Mouse (Mus musculus) gastrocnemius, postnatal 10 days (tissue): ENCODE measurements around the gene Hydin. TPM values are rescaled to one million over a fixed set of nuclear protein-coding genes. Genes with fewer than 3 reads are reported as not detected.
"Not testable (repeated sequence)": the region's sequence is repeated elsewhere in the genome, so short reads cannot be mapped to it uniquely, and the experiment has no call there.

Experiments
- DNase-seq: peaks from one replicate; pipeline ENCODE4 v3.0.0; 2021; ENCODE audit warnings: mixed read lengths
- total RNA-seq, 2 experiments: library from RNA; stranded (reverse); gene quantifications; 2 replicates each; pipeline ENCODE4 v1.2.3; 2021

Gene Hydin
- total RNA-seq, 2 experiments from 2014 or later: 0.09 to 0.11 TPM

DNA sequence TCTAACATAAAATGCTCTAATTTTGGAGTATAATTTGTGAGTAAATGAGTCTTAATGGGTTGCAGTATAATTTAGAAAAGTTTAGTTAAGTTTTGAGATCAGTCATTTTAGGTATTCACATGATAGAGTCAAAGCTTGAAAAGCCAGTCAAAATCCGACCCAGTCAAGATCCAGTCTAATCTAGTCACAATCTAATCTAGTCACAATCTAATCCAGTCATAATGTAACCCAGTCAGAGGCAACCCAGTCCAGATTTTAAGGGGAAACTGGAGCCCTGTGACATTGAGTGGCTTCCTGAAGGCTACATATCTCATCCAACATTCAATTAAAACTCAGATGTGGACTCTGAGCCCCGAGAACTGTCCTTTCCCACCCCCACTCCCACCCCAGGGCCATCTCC is 72.7 kb downstream of the Hydin start:
- no peak for DNase-seq

DNA sequence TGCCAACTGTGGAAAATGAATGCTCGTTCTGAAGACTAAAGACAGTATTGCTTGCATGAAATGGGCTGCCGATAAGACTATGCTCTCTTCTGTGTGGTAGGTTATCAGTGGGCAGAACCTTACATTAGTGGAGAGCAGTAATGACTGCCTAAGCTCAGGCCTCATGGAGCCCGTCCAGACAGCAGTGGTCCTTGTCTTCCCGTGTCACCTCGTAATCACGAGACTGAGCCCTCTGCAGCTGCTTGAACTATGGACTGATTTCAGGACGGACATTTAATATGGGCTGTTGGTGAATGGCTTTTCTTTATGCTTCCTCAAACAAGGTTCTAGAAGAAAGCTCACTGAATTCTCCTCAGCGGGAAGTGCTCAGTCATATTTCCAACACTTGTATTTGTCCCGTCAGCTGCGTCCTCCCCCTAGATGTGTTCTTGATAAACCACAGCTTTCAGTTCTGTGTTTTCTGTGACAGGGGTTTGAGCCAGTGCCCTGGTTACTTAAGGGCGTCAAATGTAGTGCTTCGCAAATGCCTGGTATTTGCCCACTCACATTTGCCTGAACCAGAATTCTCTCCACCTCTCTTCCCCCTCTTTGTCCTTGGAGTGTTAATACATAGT is 73.4 kb downstream of the Hydin start:
- DNase-seq: no peak

DNA sequence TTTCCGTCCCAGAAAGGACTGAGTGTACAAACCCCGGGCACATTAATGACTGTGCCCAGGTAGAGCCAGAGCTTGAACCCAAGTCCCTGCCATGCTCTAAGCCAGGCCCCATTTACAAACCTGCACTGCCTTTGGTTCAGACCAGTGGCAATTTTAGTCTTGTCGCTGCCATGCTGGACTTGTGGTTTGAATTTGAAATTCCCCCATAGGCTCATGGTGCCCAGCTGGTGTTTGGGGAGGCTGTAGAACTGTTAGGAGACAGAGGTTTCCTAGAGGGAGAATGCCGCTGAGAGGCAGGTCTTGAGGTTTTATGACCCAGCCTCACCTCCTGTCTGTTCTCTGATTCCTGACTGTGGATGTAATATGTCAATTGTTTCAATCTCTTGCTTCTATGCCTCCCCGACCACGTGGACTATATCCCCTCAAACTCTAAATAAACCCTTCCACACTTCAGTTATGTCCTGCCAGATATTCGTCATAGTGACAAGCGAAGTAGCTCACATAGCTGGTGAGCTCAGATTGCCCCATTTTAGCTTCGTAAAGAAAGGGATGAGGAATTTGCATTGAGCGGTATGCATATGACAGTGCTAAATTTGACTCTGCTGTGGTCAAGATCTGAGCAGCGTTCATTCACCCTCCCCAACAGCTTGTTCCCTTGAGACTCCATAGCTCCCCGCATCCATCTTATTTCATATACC is 79.1 kb downstream of the Hydin start:
- no peak for DNase-seq

DNA sequence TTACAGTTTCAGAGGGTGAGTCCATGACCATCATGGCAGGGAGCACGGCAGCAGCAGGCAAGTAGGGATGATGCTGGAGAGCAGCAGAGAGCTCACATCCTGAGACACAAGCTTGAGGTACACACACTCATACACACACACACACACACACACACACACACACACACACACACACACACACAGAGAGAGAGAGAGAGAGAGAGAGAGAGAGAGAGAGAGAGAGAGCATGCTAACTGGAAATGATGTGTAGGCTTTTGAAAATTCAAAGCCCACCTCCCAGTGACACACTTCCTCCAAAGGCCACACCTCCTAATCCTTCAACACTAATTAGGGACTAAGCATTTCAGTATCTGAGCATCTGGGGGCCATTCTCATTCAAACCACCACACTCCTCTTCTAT is 80.1 kb downstream of the Hydin start:
- no peak for DNase-seq

DNA sequence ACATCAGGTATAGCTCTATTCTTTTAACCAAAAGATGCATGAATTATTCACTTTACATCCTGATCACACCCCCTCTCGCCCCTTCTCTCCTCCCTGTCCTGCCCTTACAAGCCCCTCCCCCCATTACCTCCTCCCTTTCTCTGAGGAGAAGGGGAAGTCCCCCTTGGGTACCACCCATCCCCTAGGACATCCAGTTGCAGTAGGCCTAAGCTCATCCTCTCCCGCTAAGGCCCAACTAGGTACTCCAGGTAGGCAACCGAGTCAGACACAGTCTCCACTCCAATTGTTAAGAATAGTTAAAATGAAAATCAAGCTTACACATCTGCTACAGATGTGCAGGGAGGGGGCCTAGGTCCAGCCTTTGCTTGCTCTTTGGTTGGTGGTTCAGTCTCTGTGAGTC is 83.9 kb downstream of the Hydin start:
- DNase-seq: no peak

DNA sequence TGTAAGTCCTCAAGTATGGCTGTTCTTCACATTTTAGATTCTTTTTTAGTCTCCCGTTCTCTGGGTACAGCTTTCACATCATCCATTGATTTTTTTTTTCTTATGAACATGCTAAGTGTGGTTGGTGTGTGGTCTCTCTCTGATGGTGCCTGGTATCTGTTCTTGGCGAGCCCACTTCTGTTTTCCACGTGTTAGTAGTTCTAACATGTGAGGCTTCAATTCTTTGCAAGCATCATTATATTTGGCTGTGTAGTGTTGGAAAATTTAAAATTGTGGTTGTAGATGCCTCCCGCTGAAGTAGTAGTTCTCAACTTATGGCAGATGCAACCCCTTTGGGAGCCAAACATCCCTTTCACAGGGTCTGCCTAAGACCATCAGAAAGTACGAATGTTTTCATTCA is 85.1 kb downstream of the Hydin start:
- DNase-seq: no peak

DNA sequence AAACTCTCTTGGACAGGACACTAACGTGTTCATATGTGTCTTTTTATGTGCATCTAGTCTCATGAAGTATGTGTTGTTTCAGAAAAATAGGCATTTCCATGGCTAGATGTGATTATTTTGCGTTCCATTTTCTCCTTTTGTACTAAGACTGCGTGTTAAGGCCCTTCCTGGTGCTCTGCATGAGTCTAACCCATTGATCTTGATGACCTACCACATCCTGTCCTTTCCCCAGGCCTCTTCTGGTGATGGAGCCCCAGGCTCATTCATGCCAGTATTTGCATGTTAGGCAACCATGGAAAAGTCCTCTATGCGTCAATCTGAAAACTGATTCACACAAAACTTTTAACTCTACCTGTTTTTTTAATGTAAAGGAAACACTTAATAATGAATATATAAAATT is 96.2 kb downstream of the Hydin start:
- no peak for DNase-seq

DNA sequence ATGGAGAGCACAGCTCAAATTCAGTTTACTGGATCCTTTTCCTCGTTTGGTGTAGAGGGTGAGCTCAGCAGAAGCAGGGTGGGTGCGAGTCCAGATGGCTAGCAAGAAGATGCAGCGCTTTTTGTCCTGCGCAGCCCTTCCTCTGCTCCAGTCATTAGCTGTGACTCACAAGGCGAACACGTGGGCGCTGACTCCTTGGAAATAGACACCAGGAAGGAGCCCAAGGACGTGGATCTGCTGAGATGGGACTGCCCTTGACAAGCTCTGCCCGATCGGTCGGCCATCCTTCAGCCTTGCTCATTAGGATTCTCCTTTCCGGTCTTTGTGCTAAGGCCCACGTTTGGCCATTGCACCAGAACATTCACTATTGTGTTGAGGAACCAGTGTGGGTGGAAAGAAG is 106.1 kb downstream of the Hydin start:
- DNase-seq: no peak

DNA sequence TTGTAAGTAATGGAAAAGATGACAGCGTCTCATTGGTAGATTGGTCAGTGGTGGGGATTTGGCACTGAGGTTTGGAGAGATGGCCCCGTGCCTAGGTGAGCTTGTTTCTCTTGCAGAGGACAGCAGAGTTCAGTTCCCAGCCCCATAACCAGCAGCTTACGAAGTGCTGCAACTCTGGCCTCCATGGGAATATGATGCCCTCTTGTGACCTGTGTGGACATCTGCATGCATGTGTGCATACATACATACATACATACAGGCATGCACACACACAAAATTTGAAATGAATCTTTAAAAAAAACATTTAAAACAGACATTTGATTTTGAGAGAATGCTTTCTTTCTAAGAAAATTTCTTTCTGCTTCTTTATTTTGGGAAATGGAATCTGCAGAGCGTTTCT is 106.9 kb downstream of the Hydin start:
- no peak for DNase-seq

DNA sequence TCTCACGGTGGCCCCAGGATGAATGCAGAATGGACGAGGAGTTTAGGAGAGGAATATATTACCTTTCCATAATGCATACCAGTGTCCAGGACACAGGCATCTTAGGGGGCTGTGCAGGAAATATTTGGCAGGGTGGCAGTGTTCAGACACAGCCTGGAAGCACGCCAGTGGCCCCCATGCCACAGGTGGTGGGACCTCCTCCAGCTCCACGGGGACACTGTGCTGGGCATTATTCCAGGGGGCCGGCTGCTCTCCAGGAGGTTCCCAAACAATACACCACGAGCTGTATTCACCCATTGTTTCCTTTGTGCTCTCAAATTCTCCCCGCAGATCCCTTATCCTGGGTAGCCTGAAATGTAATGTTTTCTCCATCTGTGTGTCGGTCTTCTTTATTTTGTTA is 116.0 kb downstream of the Hydin start:
- DNase-seq: peak; percentile 48

DNA sequence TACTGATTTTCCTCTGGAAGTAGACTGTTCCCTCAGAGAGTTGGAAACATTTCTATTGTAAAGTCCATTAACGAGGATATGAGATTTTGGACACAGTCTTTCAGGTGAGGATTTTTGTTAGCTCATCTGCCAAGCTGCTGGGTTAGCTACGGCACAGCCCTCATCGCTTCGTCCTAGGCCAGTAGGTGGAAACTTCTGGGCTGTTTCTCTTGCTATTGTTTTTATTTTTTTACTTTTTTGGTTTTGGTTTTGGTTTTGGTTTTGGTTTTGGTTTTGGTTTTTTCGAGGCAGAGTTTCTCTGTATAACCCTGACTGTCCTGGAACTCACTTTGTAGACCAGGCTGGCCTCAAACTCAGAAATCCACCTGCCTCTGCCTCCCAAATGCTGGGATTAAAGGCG is 117.9 kb downstream of the Hydin start:
- not testable (repeated sequence) for DNase-seq

DNA sequence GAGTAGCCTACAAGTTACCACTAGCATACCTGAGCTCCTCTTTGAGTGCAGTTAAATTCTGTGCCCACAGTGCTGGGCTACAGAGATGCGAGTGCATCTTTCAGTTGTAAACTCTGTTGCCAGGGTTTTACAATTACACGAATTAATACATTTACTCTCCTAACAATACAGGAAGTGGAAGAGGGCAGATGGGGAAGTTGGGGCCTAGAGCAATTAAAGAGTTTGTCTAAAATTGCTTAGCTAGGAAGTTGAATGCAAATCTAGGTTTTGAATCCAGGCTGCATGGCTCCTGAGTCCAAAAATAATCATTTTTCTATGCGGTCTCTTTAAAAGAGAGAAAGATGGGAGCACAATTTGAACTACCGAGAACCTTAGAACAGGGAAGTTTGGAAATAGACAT is 128.9 kb downstream of the Hydin start:
- DNase-seq: no peak

DNA sequence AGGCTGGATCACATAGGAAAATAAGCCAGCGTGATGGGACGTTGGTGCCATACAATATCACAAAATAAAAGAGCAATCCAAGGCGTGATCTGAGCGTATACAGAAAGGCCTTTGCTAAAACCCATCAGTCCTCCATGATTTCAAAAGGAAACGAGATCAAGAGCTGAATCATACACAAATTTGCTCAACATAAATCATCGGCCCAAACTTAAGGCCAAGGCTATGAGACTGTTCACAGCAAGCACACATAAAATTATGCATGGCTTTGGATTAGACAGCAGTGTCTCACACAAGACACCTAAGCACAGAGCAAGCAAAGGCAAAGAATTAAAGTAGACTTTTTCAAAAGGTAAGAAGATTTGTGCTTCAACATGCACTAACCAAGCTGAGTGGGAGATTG is 133.8 kb downstream of the Hydin start:
- DNase-seq: no peak

DNA sequence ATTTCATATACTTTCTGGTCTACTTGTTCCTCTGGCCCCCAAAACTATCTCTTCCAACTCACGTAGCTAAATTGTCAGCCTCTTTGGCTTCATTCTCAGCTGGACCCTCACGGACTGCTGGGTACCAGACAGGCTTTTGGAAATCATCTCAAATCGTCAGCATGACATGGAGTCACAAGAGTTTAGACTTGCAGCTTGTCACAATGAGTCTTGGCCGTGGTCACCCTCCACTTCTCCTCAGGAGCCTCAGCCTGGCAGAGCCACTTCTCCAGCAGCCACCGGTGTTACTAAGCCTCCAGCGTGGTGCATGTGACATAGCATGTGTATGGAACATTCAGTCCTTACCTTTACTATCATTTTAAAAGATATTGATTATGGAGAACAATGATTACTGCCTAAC is 135.5 kb downstream of the Hydin start:
- no peak for DNase-seq

DNA sequence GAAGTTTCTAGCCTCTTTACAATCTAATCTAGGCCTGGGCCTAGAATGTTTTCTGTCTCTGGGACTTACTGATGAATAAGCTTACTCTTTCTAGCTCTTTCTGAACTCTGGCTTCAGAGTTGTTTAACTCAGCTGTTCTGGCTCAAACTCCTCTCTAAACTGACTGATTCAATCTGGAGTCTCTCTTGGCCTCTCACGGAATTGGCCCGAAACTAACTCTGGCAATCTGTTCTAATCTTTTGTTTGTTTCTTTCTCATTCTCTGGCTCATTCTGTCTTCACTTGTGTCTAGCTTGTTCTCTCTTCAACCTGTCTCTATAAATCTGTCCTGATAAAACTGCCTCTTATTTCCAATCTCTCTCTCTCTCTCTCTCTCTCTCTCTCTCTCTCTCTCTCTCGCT is 137.7 kb downstream of the Hydin start:
- DNase-seq: no peak

DNA sequence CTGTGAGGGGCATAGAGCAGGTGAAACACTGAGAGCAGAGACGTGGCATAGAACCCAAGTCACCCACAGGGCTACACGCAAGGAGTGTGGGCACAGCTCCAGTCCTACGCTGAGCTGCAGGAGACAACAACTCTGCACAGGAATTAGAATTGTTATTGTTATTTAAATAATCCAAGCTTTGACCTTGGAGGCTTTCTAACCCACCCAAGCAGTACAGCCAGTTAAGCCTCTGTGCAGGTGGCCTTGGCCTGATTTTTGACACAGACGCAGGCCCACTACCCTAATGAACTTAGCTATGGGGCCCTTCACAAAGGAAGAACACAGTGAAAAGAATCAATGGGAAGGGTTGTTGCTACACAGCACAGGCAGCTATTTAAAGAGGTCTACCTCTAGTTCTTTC is 148.3 kb downstream of the Hydin start:
- DNase-seq: no peak

DNA sequence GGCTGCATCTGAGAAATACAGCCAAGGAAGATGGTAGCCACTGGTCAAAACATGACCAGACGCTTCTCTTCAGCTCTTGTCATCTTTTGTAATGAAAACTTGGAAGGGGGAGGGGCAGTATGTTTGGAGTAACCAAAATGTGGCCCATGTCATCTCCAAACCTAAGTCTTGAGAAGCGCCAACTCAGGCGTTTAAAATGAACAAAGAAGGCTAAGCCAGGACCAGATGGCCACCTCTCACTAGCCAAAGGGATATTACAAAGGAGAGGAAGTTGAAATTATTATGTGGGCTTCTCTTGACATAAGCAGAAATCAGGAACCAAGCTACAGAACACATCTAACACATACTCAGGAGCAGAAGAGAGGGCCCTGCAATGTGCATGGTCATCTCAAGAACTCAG is 150.2 kb downstream of the Hydin start:
- DNase-seq: no peak

DNA sequence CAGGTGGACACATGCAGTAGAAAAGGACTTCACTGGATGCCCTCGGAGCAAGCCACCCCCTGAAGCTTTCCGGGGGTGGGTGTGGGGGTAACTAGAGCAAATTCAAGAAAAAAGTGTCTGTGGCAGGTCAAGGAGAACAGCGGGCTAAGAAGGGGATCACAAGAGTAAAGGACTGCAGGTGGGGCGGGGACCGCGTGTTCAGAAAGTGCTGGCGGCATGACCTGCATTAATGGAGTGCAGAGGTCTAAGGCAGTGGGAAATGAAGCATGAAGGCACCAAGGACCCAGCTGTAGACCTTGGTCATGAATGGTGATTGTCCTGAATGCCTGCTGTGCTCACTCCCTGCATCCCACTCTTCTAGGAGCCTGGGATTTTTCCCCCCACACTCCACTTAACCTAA is 151.0 kb downstream of the Hydin start:
- DNase-seq: no peak

DNA sequence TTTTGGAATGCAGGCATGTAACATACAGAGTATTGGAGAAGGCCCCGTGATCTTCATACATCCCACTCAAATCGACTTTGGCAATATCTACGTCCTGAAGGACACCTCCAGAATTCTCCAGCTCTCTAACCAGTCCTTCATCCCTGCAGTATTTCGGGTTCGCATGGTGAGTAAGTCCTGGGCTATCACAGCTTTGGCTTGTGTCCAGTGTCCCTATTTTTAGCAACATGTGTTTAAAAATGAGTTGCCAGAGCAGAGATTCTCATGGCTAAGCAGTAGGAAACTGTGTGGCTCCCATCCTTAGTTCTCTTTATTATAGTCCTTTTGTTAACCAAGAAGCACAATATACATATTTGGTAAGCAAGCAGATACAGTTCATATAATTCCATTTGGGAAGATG is 152.9 kb downstream of the Hydin start:
- no peak for DNase-seq

DNA sequence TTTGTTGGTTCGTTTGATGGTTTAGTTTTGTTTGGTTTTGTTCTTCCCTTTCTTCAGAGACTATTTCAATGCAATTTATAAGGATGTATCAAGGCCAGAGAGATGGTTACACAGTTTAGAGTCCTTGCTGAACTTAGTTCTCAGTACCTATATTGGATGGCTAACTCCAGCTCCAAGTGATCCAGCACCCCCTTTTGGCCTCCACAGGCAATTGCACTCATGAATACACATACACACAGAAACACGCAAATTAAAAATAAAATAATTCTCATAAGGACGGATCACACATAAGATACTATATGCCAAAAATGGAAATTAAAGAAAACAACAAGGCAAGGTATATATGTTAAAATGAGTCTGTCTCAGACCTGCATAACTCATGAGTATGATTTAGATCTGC is 153.4 kb downstream of the Hydin start:
- DNase-seq: no peak

DNA sequence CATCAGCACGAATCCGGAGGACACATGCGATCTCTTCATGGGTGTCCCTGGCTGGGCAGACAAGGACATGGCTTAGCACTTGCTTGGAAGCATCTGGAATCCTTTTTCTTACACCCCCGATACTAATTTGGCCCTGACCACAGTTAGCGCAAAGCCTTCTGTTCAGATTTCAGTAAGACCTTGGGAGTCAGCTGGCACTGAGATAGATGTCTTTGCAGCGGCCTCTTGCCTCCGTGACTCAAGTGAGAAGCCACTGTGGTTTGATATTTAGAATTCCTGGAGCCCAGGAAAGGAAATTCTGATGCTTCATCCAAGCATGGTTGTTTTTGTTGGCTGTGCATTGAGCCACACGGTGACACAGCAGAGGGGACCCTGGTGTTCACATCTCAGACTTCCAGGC is 157.4 kb downstream of the Hydin start:
- no peak for DNase-seq

DNA sequence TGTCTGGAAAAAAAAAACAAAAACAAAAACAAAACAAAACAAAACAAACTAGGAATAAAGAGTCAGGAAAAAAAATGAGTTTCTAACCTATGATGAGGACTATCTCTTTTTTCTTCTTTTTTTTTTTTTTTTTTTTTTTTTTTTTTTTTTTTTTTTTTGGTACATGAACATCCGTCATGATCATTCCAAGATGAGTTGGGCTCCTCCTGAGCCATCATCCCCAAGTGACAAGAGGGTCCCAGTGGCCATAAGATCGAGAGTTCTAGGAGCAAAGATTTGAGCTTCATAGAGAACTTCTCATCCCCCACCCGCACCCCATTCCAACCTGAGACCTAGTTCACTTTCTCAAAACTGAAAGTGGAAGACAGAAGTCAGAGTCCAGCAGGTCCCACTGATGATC is 164.6 kb downstream of the Hydin start:
- no peak for DNase-seq

DNA sequence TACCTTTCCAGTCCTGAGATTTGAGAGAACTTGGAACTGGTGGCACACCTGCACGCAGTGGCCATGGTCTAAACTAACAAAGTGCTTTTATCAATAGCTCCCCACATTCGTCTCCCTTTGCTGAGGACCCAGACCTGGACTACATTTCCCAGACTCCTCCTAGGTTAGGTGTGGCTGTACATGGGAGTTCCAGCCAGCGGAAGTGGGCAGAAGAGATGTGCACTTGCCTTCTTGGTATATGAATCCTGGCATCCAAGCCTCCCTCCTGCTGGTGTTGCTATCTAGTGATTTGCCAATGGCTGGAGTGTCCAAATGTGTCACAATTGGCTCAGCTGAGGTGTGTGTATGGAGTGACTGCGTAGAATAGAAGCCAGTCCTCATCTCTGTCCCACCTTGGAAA is 173.8 kb downstream of the Hydin start:
- DNase-seq: no peak

DNA sequence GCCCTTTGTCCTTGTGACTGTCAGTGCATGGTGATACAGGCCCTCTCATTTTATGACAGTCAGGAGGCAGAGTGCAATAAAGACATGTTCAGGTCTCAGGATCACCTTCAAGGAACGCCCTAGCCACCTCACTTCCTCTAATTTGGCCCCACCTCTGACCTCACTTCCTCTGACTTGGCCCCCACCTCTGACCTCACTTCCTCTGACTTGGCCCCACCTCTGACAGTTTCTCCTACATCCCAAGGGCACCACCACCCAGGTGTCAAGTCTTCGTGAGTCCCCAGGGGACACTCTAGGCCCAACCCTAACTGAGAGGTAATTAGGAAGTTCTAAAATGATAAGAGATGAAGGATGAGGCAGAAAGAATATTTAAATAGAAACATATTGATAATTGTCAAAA is 177.5 kb downstream of the Hydin start:
- DNase-seq: no peak

DNA sequence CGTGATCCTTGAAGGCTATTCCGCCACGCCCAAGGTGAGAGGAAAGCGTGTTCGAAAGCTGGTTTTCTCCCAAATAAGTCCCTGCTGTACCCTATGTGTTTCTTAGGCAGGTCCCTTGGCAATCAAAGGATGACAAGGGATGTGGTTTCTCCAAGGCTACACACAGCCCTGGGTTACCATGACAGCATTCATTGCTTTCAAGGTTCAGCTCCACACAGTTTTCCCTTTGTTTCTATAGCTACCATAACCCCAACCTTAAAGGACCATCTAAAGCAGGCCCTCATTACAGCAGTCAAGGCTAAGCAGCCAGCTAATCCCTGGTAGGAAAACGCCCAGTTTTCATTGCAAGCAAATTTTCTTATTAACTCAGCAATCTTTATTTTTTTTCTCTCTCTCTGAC is 183.7 kb downstream of the Hydin start:
- DNase-seq: no peak
